Mouse (Mus musculus): ENCODE data around the gene Myh14. TPM values are rescaled to one million over a fixed set of nuclear protein-coding genes. Genes with fewer than 3 reads are reported as not detected.
"Not testable (repeated sequence)": the region's sequence is repeated elsewhere in the genome, so short reads cannot be mapped to it uniquely, and the experiment has no call there.

Myh14 gene
- polyA plus RNA-seq (2015; fragmentation: Nextera tagmentation; extraction: Ambion mirVana), result 70.3 and 81.3 TPM in 2 replicates

- WGBS, result under 1% methylated on average over 23 of the region's 23 CpGs
Measured at GRCm38 (mm10) chr7:44670803-44671202, at the start of gene Myh14. TSS of gene Myh14 (minus strand) at chr7:44670843.

GRCm38 (mm10) chr7:44709881-44710280, 39.2 kb upstream of the Myh14 start:
- Histone ChIP-seq H3K4me3 (ENCODE audit: low read length) (no peak overlapping the region), H3K9me3 (ENCODE audit: control insufficient read depth, low read length) (0 out of 2 replicates have a peak, but pooled peaks cover 4% of the 10 kb centered on the region), H3K4me1 (ENCODE audit: control insufficient read depth, insufficient read depth, low read length) (no peaks in the 10 kb centered on the region), H3K27me3 (replicated peaks; ENCODE audit: control insufficient read depth, insufficient read depth, low read length) (no peaks in the 10 kb centered on the region), H3K4me2 (ENCODE audit: low read depth, low read length) (no peak overlapping the region), H3K36me3 (ENCODE audit: control insufficient read depth, insufficient read depth, low read length) (no peaks in the 10 kb centered on the region), H3K9ac (ENCODE audit: low read depth, low read length) (no peak overlapping the region), H3K27ac (ENCODE audit: low read length) (no peak overlapping the region)
- WGBS, result 84% methylated on average over 5 of the region's 5 CpGs
- no peak for ATAC-seq

More at GRCm38 (mm10) chr7:44670803-44671202, at the start of gene Myh14:
- H3K27me3 ChIP-seq (replicated peaks; ENCODE audit: control insufficient read depth, insufficient read depth, low read length), result peaks cover 6% of the 10 kb centered on the region; the same call in 1 of the 2 replicates
- H3K4me3 ChIP-seq (ENCODE audit: low read length), result peak within 1 kb of the TSS; percentile 54
- peak; percentile 85 for ATAC-seq
- H3K9me3 ChIP-seq (ENCODE audit: control insufficient read depth, low read length), result no peaks in the 10 kb centered on the region
- no peaks in the 10 kb centered on the region for H3K36me3 ChIP-seq (ENCODE audit: control insufficient read depth, insufficient read depth, low read length)
- peak within 1 kb of the TSS; percentile 58 for H3K4me2 ChIP-seq (ENCODE audit: low read depth, low read length)
- peak within 1 kb of the TSS; percentile 35 for H3K27ac ChIP-seq (ENCODE audit: low read length)
- peaks cover 7% of the 10 kb centered on the region for H3K4me1 ChIP-seq (ENCODE audit: control insufficient read depth, insufficient read depth, low read length)
- H3K9ac ChIP-seq (ENCODE audit: low read depth, low read length), result peak within 1 kb of the TSS; percentile 49

GRCm38 (mm10) chr7:44708574-44708973, 37.9 kb upstream of the Myh14 start, which contains the start of gene Izumo2:
TSS of gene Izumo2 (plus strand) at chr7:44708742.
- ATAC-seq, result no peak
- Histone ChIP-seq H3K36me3 (ENCODE audit: control insufficient read depth, insufficient read depth, low read length) (no peaks in the 10 kb centered on the region), H3K27me3 (replicated peaks; ENCODE audit: control insufficient read depth, insufficient read depth, low read length) (no peaks in the 10 kb centered on the region), H3K4me3 (ENCODE audit: low read length) (no peak within 1 kb of the TSS), H3K4me2 (ENCODE audit: low read depth, low read length) (no peak within 1 kb of the TSS), H3K9me3 (ENCODE audit: control insufficient read depth, low read length) (0 out of 2 replicates have a peak, but pooled peaks cover 4% of the 10 kb centered on the region), H3K27ac (ENCODE audit: low read length) (no peak within 1 kb of the TSS), H3K9ac (ENCODE audit: low read depth, low read length) (no peak within 1 kb of the TSS), H3K4me1 (ENCODE audit: control insufficient read depth, insufficient read depth, low read length) (no peaks in the 10 kb centered on the region)
- 73% methylated on average over 14 of the region's 14 CpGs for WGBS

- H3K4me1 ChIP-seq (ENCODE audit: control insufficient read depth, insufficient read depth, low read length); H3K27me3 ChIP-seq (replicated peaks; ENCODE audit: control insufficient read depth, insufficient read depth, low read length); H3K9me3 ChIP-seq (ENCODE audit: control insufficient read depth, low read length); H3K36me3 ChIP-seq (ENCODE audit: control insufficient read depth, insufficient read depth, low read length); H3K4me3 ChIP-seq (ENCODE audit: low read length); ATAC-seq; H3K4me2 ChIP-seq (ENCODE audit: low read depth, low read length); H3K9ac ChIP-seq (ENCODE audit: low read depth, low read length); H3K27ac ChIP-seq (ENCODE audit: low read length): not testable (repeated sequence)
- 86% methylated on average over 5 of the region's 6 CpGs for WGBS
Measured at GRCm38 (mm10) chr7:44708093-44708492, 37.5 kb upstream of the Myh14 start.

- Histone ChIP-seq H3K4me3 (ENCODE audit: low read length) (no peak overlapping the region), H3K27ac (ENCODE audit: low read length) (no peak overlapping the region), H3K4me2 (ENCODE audit: low read depth, low read length) (no peak overlapping the region), H3K9me3 (ENCODE audit: control insufficient read depth, low read length) (no peaks in the 10 kb centered on the region), H3K36me3 (ENCODE audit: control insufficient read depth, insufficient read depth, low read length) (no peaks in the 10 kb centered on the region), H3K4me1 (ENCODE audit: control insufficient read depth, insufficient read depth, low read length) (no peaks in the 10 kb centered on the region), H3K9ac (ENCODE audit: low read depth, low read length) (no peak overlapping the region), H3K27me3 (replicated peaks; ENCODE audit: control insufficient read depth, insufficient read depth, low read length) (no peaks in the 10 kb centered on the region)
- ATAC-seq, result no peak
- 90% methylated on average over 5 of the region's 5 CpGs for WGBS
Measured at GRCm38 (mm10) chr7:44707169-44707675, 36.6 kb upstream of the Myh14 start.

GRCm38 (mm10) chr7:44706322-44706721, 35.7 kb upstream of the Myh14 start:
- no peaks in the 10 kb centered on the region for H3K36me3 ChIP-seq (ENCODE audit: control insufficient read depth, insufficient read depth, low read length)
- no peaks in the 10 kb centered on the region for H3K9me3 ChIP-seq (ENCODE audit: control insufficient read depth, low read length)
- H3K4me3 ChIP-seq (ENCODE audit: low read length), result no peak overlapping the region
- H3K9ac ChIP-seq (ENCODE audit: low read depth, low read length), result no peak overlapping the region
- no peaks in the 10 kb centered on the region for H3K4me1 ChIP-seq (ENCODE audit: control insufficient read depth, insufficient read depth, low read length)
- no peaks in the 10 kb centered on the region for H3K27me3 ChIP-seq (replicated peaks; ENCODE audit: control insufficient read depth, insufficient read depth, low read length)
- no peak overlapping the region for H3K4me2 ChIP-seq (ENCODE audit: low read depth, low read length)
- H3K27ac ChIP-seq (ENCODE audit: low read length), result no peak overlapping the region
- ATAC-seq, result no peak

GRCm38 (mm10) chr7:44705086-44705485, 34.4 kb upstream of the Myh14 start:
- H3K9ac ChIP-seq (ENCODE audit: low read depth, low read length), result no peak overlapping the region
- no peaks in the 10 kb centered on the region for H3K36me3 ChIP-seq (ENCODE audit: control insufficient read depth, insufficient read depth, low read length)
- no peak overlapping the region for H3K4me2 ChIP-seq (ENCODE audit: low read depth, low read length)
- 89% methylated on average over 4 of the region's 4 CpGs for WGBS
- no peak overlapping the region for H3K4me3 ChIP-seq (ENCODE audit: low read length)
- no peaks in the 10 kb centered on the region for H3K27me3 ChIP-seq (replicated peaks; ENCODE audit: control insufficient read depth, insufficient read depth, low read length)
- no peak for ATAC-seq
- H3K27ac ChIP-seq (ENCODE audit: low read length), result no peak overlapping the region
- no peaks in the 10 kb centered on the region for H3K4me1 ChIP-seq (ENCODE audit: control insufficient read depth, insufficient read depth, low read length)
- no peaks in the 10 kb centered on the region for H3K9me3 ChIP-seq (ENCODE audit: control insufficient read depth, low read length)

- no peak overlapping the region for H3K4me3 ChIP-seq (ENCODE audit: low read length)
- H3K27me3 ChIP-seq (replicated peaks; ENCODE audit: control insufficient read depth, insufficient read depth, low read length), result no peaks in the 10 kb centered on the region
- H3K4me1 ChIP-seq (ENCODE audit: control insufficient read depth, insufficient read depth, low read length), result no peaks in the 10 kb centered on the region
- ATAC-seq, result no peak
- H3K9me3 ChIP-seq (ENCODE audit: control insufficient read depth, low read length), result no peaks in the 10 kb centered on the region
- 55% methylated on average over 3 of the region's 3 CpGs for WGBS
- no peaks in the 10 kb centered on the region for H3K36me3 ChIP-seq (ENCODE audit: control insufficient read depth, insufficient read depth, low read length)
- H3K9ac ChIP-seq (ENCODE audit: low read depth, low read length), result no peak overlapping the region
- H3K27ac ChIP-seq (ENCODE audit: low read length), result no peak overlapping the region
- no peak overlapping the region for H3K4me2 ChIP-seq (ENCODE audit: low read depth, low read length)
Measured at GRCm38 (mm10) chr7:44704363-44704762, 33.7 kb upstream of the Myh14 start.

- H3K27me3 ChIP-seq (replicated peaks; ENCODE audit: control insufficient read depth, insufficient read depth, low read length), result no peaks in the 10 kb centered on the region
- no peak overlapping the region for H3K27ac ChIP-seq (ENCODE audit: low read length)
- H3K9me3 ChIP-seq (ENCODE audit: control insufficient read depth, low read length), result no peaks in the 10 kb centered on the region
- no peaks in the 10 kb centered on the region for H3K36me3 ChIP-seq (ENCODE audit: control insufficient read depth, insufficient read depth, low read length)
- no peak for ATAC-seq
- H3K4me3 ChIP-seq (ENCODE audit: low read length), result no peak overlapping the region
- 72% methylated on average over 8 of the region's 8 CpGs for WGBS
- H3K4me2 ChIP-seq (ENCODE audit: low read depth, low read length), result no peak overlapping the region
- no peaks in the 10 kb centered on the region for H3K4me1 ChIP-seq (ENCODE audit: control insufficient read depth, insufficient read depth, low read length)
- H3K9ac ChIP-seq (ENCODE audit: low read depth, low read length), result no peak overlapping the region
Measured at GRCm38 (mm10) chr7:44702985-44703384, 32.3 kb upstream of the Myh14 start.

GRCm38 (mm10) chr7:44701921-44702320, 31.3 kb upstream of the Myh14 start:
- Histone ChIP-seq H3K9ac (ENCODE audit: low read depth, low read length) (no peak overlapping the region; the same call in 1 of the 2 replicates), H3K4me2 (ENCODE audit: low read depth, low read length) (no peak overlapping the region), H3K36me3 (ENCODE audit: control insufficient read depth, insufficient read depth, low read length) (no peaks in the 10 kb centered on the region), H3K4me3 (ENCODE audit: low read length) (no peak overlapping the region), H3K9me3 (ENCODE audit: control insufficient read depth, low read length) (no peaks in the 10 kb centered on the region), H3K4me1 (ENCODE audit: control insufficient read depth, insufficient read depth, low read length) (0 out of 2 replicates have a peak, but pooled peaks cover 5% of the 10 kb centered on the region), H3K27me3 (replicated peaks; ENCODE audit: control insufficient read depth, insufficient read depth, low read length) (no peaks in the 10 kb centered on the region), H3K27ac (ENCODE audit: low read length) (no peak overlapping the region)
- WGBS, result 11% methylated on average over 6 of the region's 6 CpGs
- ATAC-seq, result peak; percentile 79

Data from intestine, embryonic 16.5 days (tissue).